ENCODE assay signal across 16 mouse cellular contexts in the genomic region with DNA sequence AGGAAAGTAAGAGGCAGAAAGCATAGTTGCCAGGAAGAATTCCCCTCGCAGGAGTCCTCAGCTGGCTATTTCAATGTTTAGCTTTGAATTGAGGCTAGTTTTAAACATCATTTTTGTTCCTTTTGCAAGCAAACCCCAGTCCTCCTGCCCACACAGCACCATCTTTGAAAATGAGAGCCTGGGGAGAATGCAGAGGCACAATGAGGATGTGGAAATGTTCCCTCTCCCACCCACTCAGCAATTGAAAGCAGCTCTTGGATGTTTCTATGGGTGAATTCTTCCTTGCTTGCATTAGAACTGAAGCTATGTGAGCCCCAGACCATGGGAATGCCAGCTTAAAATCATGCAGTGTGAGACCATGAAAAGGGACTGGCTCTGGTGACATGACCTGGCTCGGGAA.
DNase-seq lines count a peak whose midpoint lies in the region.
"Had no signal": no experiment of that assay in that cellular context is flagged by ENCODE, and none has a peak within 500 bp of the region (broad histone marks: within the 10 kb centered on the region; RNA-seq: fewer than 3 reads in every experiment).

No protein-coding gene starts in this region.

- DNase-seq in layer of hippocampus, adult 18-20 months (ENCODE audit: low spot score in 2 of 2) = peak; percentile 28 to 62
- DNase-seq in layer of hippocampus, postnatal 25 days (ENCODE audit: extremely low spot score in 1 of 2, low spot score in 1 of 2) = no peak
- DNase-seq in frontal cortex, postnatal 36 days (ENCODE audit: low spot score in 2 of 2) = peak; percentile 54 to 58
- peak; percentile 51 to 54 for DNase-seq in left cerebral cortex, postnatal 14 days (ENCODE audit: low spot score in 2 of 2)
- DNase-seq in right cerebral cortex, postnatal 36 days (ENCODE audit: low spot score in 2 of 2) = peak; percentile 46 to 81
- DNase-seq in spleen, postnatal 10 days (ENCODE audit: low spot score in 2 of 2) = no peak
- no peak for DNase-seq in heart, postnatal 36 days
- DNase-seq: adrenal gland, postnatal 25 days; cerebellum, adult 2 months; cerebellum, postnatal 36 days; gastrocnemius, postnatal 36 days; heart, postnatal 10 days; kidney, adult 8-10 months; kidney, postnatal 14 days; liver; thymus, postnatal 4 days had no signal

- intact Hi-C loops in left cerebral cortex, postnatal 14 days (cut with DNase I) = no loop called here
- intact Hi-C loops in heart, postnatal 36 days (cut with DNase I) = no loop called here

Comparison
In these comparisons a context has a peak if more than half of its experiments do, and no peak if none do; other contexts are left out.
1. DNase-seq: peak in layer of hippocampus, adult 18-20 months (2 of 2), frontal cortex, postnatal 36 days (2 of 2), left cerebral cortex, postnatal 14 days (2 of 2) and right cerebral cortex, postnatal 36 days (2 of 2); none in layer of hippocampus, postnatal 25 days (0 of 2), spleen, postnatal 10 days (0 of 2) and heart, postnatal 36 days (0 of 2).